Mouse (Mus musculus) myocyte (in vitro differentiated cells): ENCODE measurements around the gene Sema3g. TPM values are rescaled to one million over a fixed set of nuclear protein-coding genes. Genes with fewer than 3 reads are reported as not detected.

ENCODE experiments used
- H3K27me3 ChIP-seq: one replicate; pipeline ENCODE4 v1.6.1; 2011; ENCODE audit not compliant: control insufficient read depth, insufficient read depth, insufficient read length
- H3K36me3 ChIP-seq: one replicate; pipeline ENCODE4 v1.6.1; 2011; ENCODE audit not compliant: control insufficient read depth, insufficient read depth
- H3K4me2 ChIP-seq: one replicate; pipeline ENCODE4 v1.6.1; 2011; ENCODE audit warnings: low read depth, control low read depth
- H3K4me3 ChIP-seq: one replicate; pipeline ENCODE4 v1.5.1; 2011; ENCODE audit warnings: mild to moderate bottlenecking, control low read depth, moderate library complexity
- H3K79me2 ChIP-seq: one replicate; pipeline ENCODE4 v1.6.1; 2011; ENCODE audit not compliant: control insufficient read depth, insufficient read depth
- H3ac ChIP-seq: one replicate; pipeline ENCODE4 v1.6.1; 2011; ENCODE audit not compliant: control insufficient read depth, insufficient read length
- CEBPB ChIP-seq: IDR thresholded peaks from 2 replicates; pipeline ENCODE4 v1.6.1; 2011; ENCODE audit warnings: mild to moderate bottlenecking, moderate library complexity; ENCODE audit not compliant: poor library complexity, insufficient read depth, severe bottlenecking
- E2F4 ChIP-seq: IDR thresholded peaks from one replicate; pipeline ENCODE4 v1.6.1; 2011; ENCODE audit warnings: mild to moderate bottlenecking, control low read depth, moderate library complexity; ENCODE audit not compliant: insufficient read depth
- MAX ChIP-seq: IDR thresholded peaks from one replicate; pipeline ENCODE4 v1.6.1; 2011; ENCODE audit warnings: low read depth, mild to moderate bottlenecking, control low read depth
- MYOD1 ChIP-seq, 3 experiments: IDR thresholded peaks; one replicate each; pipeline ENCODE4 v1.6.1; 2011; ENCODE audit warnings: control low read depth in 2 of 3, low read depth in 2 of 3, mild to moderate bottlenecking in 2 of 3, moderate library complexity in 1 of 3; ENCODE audit not compliant: insufficient read length in 2 of 3, control insufficient read depth in 1 of 3
- MYOG ChIP-seq, 3 experiments: IDR thresholded peaks; one replicate each; pipeline ENCODE4 v1.6.1; 2011; ENCODE audit warnings: control low read depth in 2 of 3, low read depth in 2 of 3, mild to moderate bottlenecking in 2 of 3; ENCODE audit not compliant: insufficient read length in 2 of 3, control insufficient read depth in 1 of 3, insufficient read depth in 1 of 3
- POLR2A ChIP-seq: IDR thresholded peaks from one replicate; pipeline ENCODE4 v1.6.1; 2011; ENCODE audit warnings: low read depth, mild to moderate bottlenecking, control low read depth, moderate library complexity; ENCODE audit not compliant: insufficient read length
- POLR2AphosphoS2 ChIP-seq: IDR thresholded peaks from one replicate; pipeline ENCODE4 v1.6.1; 2011; ENCODE audit warnings: low read depth, control low read depth; ENCODE audit not compliant: insufficient read length
- REST ChIP-seq: IDR thresholded peaks from one replicate; pipeline ENCODE4 v1.6.1; 2011; ENCODE audit warnings: mild to moderate bottlenecking, control low read depth, moderate library complexity; ENCODE audit not compliant: insufficient read depth, insufficient read length
- SRF ChIP-seq: IDR thresholded peaks from one replicate; pipeline ENCODE4 v1.6.1; 2011; ENCODE audit warnings: low read depth; ENCODE audit not compliant: control insufficient read depth, insufficient read length
- TCF12 ChIP-seq: IDR thresholded peaks from one replicate; pipeline ENCODE4 v1.6.1; 2011; ENCODE audit warnings: mild to moderate bottlenecking, control low read depth; ENCODE audit not compliant: poor library complexity, insufficient read depth, severe bottlenecking
- TCF3 ChIP-seq: IDR thresholded peaks from one replicate; pipeline ENCODE4 v1.6.1; 2011; ENCODE audit warnings: low read depth, control low read depth; ENCODE audit not compliant: insufficient read length
- USF1 ChIP-seq: IDR thresholded peaks from one replicate; pipeline ENCODE4 v1.6.1; 2011; ENCODE audit warnings: low read depth, mild to moderate bottlenecking, control low read depth, moderate library complexity
- polyA plus RNA-seq: library from polyadenylated mRNA; unstranded; fragments of >200 nt; fragmentation: generic; extraction: Trizol; gene quantifications from one replicate; pipeline ENCODE4 v1.2.1, GENCODE M21; 2012; ENCODE audit warnings: missing spikeins

The Sema3g gene
- polyA plus RNA-seq, 1 experiment, result 1.8 TPM

DNA sequence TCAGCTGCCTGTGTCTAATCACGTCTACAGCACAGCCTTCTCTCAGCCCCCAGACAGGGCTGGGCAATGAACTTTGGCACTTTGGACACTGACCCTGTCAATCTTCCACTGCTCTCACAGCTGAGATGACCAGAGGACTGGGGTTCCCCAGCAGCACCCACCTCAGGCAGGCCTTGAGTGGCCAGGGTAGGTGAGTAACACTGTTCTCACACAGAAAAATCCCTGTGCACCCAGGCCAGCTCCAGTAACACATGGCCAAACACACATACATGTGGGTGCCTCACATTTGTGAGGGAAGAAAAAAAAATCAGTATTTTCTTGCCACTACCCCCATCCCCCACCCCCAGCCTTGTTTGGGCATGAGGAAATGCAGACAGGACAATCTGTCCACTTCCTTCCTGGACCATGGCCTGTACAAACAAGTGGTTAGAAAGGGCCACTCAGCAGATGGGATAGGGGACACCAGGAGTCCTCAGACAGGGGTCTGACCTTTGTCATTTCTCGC is 34.8 kb upstream of the Sema3g start:
- Histone ChIP-seq H3K27me3 (no peaks in the 10 kb centered on the region), H3K79me2 (peaks cover 8% of the 10 kb centered on the region)

DNA sequence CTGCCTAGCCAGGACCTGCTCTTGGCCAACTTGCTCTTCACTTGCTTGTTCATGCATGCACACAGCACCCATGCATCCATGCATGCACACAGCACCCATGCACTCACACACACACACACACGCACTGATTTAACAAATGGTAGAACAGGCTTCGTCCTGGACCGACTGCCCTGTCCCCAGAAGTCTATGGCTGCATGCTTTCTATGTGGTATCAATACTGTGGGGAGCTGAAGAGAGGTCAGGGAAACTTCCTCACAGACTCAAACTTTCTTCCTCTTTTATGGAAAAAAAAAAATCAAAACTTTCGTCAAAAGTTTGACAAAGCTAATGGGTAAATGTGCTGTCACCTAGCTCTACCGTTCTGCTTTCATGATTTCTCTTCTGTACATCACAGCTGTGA is 34.1 kb upstream of the Sema3g start:
- no peak overlapping the region for H3K4me2 ChIP-seq
- H3K27me3 ChIP-seq, result no peaks in the 10 kb centered on the region
- no peak overlapping the region for H3ac ChIP-seq
- TF ChIP-seq POLR2A, result peak; percentile 28
- TF ChIP-seq POLR2AphosphoS2, result peak; percentile 62
- no peak for TF ChIP-seq MAX
- TF ChIP-seq CEBPB, result no peak
- peaks cover 8% of the 10 kb centered on the region for H3K79me2 ChIP-seq
- H3K36me3 ChIP-seq, result peaks cover 72% of the 10 kb centered on the region
- no peak overlapping the region for H3K4me3 ChIP-seq

More for the DNA sequence above, 34.8 kb upstream of the Sema3g start:
- Histone ChIP-seq H3K4me2 (no peak overlapping the region), H3K36me3 (peaks cover 65% of the 10 kb centered on the region), H3K4me3 (no peak overlapping the region), H3ac (no peak overlapping the region)
- TF ChIP-seq MYOG (IDR thresholded peaks at IDR 0.05; ENCODE audit: control insufficient read depth in 1 of 3, insufficient read depth in 1 of 3, insufficient read length in 2 of 3, low read depth in 2 of 3), result no peak

DNA sequence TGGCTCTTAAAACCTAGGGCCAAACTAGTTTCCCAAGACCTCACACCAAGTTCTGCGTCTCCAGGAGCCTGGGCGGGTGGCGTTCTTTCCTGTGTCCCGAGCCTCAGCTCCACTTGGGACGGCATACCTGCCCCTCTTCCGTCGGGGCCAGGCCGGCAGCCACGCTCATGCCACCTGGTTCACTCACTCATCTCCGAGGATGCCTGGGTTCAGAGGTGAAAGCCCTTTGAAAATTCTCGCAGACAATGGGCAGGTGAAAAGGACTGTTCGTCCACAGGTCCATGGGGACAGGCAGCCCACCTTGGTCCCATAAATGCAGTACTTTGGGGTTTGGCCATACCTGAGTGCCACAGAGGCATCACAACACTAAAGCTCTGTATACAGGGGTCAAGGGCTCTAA is 33.5 kb upstream of the Sema3g start:
- no peak for TF ChIP-seq POLR2A
- TF ChIP-seq E2F4, result no peak
- no peak for TF ChIP-seq TCF3
- no peak for TF ChIP-seq MYOG (IDR thresholded peaks at IDR 0.05; ENCODE audit: control insufficient read depth in 1 of 3, insufficient read depth in 1 of 3, insufficient read length in 2 of 3, low read depth in 2 of 3)
- no peak for TF ChIP-seq MYOD1 (IDR thresholded peaks at IDR 0.05; ENCODE audit: control insufficient read depth in 1 of 3, insufficient read length in 2 of 3, low read depth in 2 of 3)
- no peak for TF ChIP-seq USF1
- TF ChIP-seq SRF, result no peak
- no peaks in the 10 kb centered on the region for H3K27me3 ChIP-seq
- no peak overlapping the region for H3ac ChIP-seq
- H3K36me3 ChIP-seq, result peaks cover 70% of the 10 kb centered on the region
- H3K4me3 ChIP-seq, result no peak overlapping the region
- H3K4me2 ChIP-seq, result no peak overlapping the region
- H3K79me2 ChIP-seq, result peaks cover 4% of the 10 kb centered on the region

DNA sequence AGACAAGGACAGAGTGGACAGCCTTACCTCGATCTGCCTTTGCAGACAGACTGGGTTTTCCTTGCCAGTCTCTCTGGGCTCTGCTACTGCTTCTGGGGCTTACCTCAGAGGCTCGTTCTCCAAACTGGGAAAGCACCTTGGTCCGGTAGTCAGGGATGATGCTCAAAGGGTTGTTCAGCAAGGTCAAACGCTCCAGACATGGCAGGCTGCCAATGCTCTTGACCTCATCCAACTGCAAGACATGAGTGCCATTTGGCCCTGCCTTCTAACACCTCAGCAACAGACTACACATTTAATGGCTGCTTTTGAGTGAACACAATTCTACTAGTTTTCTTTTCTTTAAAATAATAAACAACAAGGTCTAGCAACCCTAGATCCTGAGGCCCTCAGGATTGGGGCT is 31.0 kb upstream of the Sema3g start:
- TF ChIP-seq CEBPB, result no peak
- no peak for TF ChIP-seq TCF3
- no peak for TF ChIP-seq POLR2AphosphoS2
- H3K4me2 ChIP-seq, result no peak overlapping the region
- H3K79me2 ChIP-seq, result peaks cover 4% of the 10 kb centered on the region
- no peak overlapping the region for H3ac ChIP-seq
- H3K4me3 ChIP-seq, result no peak overlapping the region
- peaks cover 76% of the 10 kb centered on the region for H3K36me3 ChIP-seq
- no peaks in the 10 kb centered on the region for H3K27me3 ChIP-seq

DNA sequence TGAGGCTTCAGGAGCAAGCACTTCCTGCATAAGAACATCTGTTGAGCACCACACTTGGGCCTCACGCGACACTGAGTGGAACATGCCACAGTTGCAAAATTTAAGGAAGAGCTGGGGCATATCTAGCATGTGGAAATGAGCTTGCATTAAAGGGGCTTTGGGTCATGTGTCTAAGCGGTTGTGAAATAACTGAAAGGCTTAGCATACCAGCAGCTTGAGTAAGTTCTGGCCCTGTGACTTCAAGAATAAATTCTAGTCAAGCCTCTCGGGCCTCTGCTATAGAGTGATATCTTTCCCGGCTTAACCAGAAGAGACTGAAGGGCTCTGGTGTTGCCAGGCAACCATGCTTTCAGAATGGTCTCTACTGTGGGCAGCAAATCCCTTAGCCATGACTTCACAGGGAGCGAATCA is 28.9 kb upstream of the Sema3g start:
- no peak overlapping the region for H3K4me3 ChIP-seq
- H3K36me3 ChIP-seq, result peaks cover 86% of the 10 kb centered on the region
- no peaks in the 10 kb centered on the region for H3K27me3 ChIP-seq
- peaks cover 16% of the 10 kb centered on the region for H3K79me2 ChIP-seq
- TF ChIP-seq TCF12 (no peak), MYOG (IDR thresholded peaks at IDR 0.05; ENCODE audit: control insufficient read depth in 1 of 3, insufficient read depth in 1 of 3, insufficient read length in 2 of 3, low read depth in 2 of 3) (no peak), REST (no peak), MYOD1 (IDR thresholded peaks at IDR 0.05; ENCODE audit: control insufficient read depth in 1 of 3, insufficient read length in 2 of 3, low read depth in 2 of 3) (no peak), MAX (no peak), POLR2AphosphoS2 (no peak), USF1 (no peak), CEBPB (no peak), E2F4 (no peak), SRF (no peak), POLR2A (no peak), TCF3 (no peak)
- no peak overlapping the region for H3K4me2 ChIP-seq
- H3ac ChIP-seq, result no peak overlapping the region

DNA sequence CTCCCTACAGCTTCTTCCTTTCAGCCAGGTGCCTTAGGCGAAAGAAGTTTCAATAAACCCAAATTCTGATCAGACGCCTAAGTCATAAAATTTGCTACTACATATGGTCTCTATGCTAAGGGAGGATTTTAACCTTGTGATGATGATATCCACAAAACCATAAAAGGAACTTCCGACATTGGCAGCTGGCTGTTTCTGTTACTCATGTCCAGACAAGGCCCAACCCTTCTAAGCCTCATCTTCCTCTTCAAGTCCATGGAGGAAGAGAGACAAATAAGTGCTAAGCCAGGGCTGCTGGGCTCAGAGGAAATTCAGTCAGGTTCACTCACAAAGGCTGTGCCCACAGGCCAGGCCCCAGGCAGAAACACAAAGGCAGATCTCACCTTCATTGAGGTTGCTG is 28.3 kb upstream of the Sema3g start:
- peaks cover 89% of the 10 kb centered on the region for H3K36me3 ChIP-seq
- H3K4me2 ChIP-seq, result no peak overlapping the region
- H3K27me3 ChIP-seq, result no peaks in the 10 kb centered on the region
- H3ac ChIP-seq, result no peak overlapping the region
- TF ChIP-seq MYOG (IDR thresholded peaks at IDR 0.05; ENCODE audit: control insufficient read depth in 1 of 3, insufficient read depth in 1 of 3, insufficient read length in 2 of 3, low read depth in 2 of 3) (no peak), TCF3 (no peak), POLR2AphosphoS2 (no peak), REST (no peak), MAX (no peak), POLR2A (no peak), TCF12 (no peak), CEBPB (no peak), E2F4 (no peak), USF1 (no peak), SRF (no peak), MYOD1 (IDR thresholded peaks at IDR 0.05; ENCODE audit: control insufficient read depth in 1 of 3, insufficient read length in 2 of 3, low read depth in 2 of 3) (no peak)
- H3K79me2 ChIP-seq, result peaks cover 22% of the 10 kb centered on the region
- no peak overlapping the region for H3K4me3 ChIP-seq
